Mouse (Mus musculus) layer of hippocampus, postnatal 10 days (tissue): ENCODE results near the gene Adgrg3. TPM values are rescaled to one million over a fixed set of nuclear protein-coding genes. Genes with fewer than 3 reads are reported as not detected.
A peak's percentile ranks its signal among the peaks of the same experiment; 100 is the strongest.

Experiments
- DNase-seq, 2 experiments: peaks; one replicate each; pipeline ENCODE4 v3.0.0; 2021; ENCODE audit warnings: low spot score in 2 of 2
- total RNA-seq, 2 experiments: library from RNA; stranded (reverse); gene quantifications; 2 replicates each; pipeline ENCODE4 v1.2.3; 2021

Gene Adgrg3
- total RNA-seq, 2 experiments from 2014 or later: 0.20 to 0.48 TPM

GRCm38 (mm10) chr8:95079305-95079704, 61.8 kb downstream of the Adgrg3 start:
- no peak for DNase-seq

DNA sequence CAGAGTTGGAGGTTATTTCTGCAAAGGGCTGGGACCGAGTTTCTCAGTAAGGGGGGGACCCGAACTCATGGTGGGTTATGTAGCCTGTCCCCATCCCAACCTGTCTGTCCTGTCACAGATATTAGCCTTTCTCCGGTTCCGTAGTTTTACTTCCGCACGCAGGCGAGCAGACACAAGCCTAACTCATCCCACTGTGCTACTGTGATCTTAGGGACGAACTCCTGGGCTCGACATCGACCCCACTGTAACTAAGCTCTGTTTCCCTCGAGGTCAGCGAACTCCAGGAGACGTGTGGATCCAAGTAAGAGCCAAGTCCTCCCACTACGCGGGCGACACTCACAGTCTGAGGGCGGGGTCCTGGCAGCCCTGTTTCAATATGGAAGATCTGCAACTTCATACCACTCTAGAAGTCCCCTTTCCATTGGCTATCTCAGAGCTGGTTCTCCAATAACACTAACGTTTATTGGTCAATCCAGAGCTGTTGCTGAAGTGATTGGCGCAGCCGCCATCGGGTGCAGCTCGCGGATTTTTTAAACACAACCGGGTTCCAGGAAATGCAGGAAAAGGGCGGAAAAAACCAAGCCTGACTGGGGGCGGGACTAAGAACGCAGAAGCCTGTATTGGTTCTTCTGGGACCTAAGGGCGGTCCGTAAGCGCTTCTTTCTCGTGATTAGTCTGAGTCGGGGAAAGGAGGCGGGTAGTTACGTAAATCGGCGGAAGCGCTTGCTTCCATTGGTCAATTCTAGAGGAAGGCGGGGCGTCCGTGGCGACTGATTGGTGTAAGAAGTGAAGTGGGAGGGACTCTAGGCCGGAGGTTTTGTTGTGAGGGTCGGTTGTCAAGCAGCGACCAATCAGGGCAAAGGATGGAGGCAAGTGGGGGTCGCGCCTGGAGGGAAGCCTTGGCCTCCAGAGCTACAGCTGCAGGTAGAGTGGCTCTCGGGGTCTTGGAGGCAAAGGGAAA, 63.2 kb downstream of the Adgrg3 start, which contains the start of gene Katnb1:
Gene Katnb1, plus strand, starts transcription at position 806 of the 961 bp plus-strand sequence.
- peak; percentile 97 to 98 for DNase-seq

- DNase-seq: no peak
These were observed 64.2 kb downstream of the Adgrg3 start for GRCm38 (mm10) chr8:95081650-95082049.

GRCm38 (mm10) chr8:95084261-95084660, 66.8 kb downstream of the Adgrg3 start:
- no peak for DNase-seq

GRCm38 (mm10) chr8:95084744-95085431, 67.4 kb downstream of the Adgrg3 start:
- DNase-seq: no peak

DNA sequence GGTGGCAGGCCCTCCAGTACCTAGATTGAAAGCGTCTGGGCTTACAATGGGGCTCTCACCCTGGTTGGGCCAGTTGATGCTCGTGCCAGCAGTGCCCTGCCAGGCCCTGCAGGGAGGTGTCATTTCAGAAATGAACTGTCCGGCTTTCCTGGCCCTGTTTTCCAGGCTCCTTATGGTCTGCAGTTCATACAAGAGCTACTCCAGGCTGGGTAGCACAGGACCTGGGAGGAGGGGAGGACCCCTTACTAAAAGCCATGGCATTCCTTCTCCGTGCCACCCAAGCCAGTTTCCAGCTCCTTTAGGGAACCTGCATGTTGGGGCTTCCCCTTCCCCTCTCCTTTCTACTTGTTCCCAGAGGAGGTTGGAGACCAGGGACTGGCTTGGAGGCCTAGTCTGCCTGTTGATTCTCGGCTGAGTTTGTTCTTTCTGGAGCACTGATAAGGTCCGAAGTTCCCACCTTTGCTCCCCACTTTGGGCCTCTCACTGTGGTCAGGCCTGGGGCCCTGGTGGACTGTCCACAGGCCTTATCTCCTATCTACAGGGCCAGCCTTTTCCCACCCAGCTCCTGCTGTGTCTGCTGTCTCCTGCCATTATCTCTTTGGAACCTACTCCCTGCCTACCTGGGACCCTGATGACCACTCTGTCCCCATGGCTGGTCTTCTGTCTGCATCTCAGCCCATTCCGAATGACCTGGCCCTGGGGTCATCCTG, 68.1 kb downstream of the Adgrg3 start:
- no peak for DNase-seq

GRCm38 (mm10) chr8:95093574-95093973, 76.1 kb downstream of the Adgrg3 start:
- DNase-seq: no peak

Other genes with a start within 250 kb of the Adgrg3 start
- gene Cx3cl1, start 245.7 kb upstream of the Adgrg3 start, total RNA-seq: 100 to 1,000 TPM; 348 to 361 TPM
- gene Ccl17, start 207.2 kb upstream of the Adgrg3 start, total RNA-seq: 1 to 10 TPM; 6.4 to 7.5 TPM
- 10 to 100 TPM; 66.3 to 76.9 TPM for gene Coq9, start 179.4 kb upstream of the Adgrg3 start, total RNA-seq
- 10 to 100 TPM; 73.4 to 95.8 TPM for gene Ciapin1, start 179.3 kb upstream of the Adgrg3 start, total RNA-seq
- 10 to 100 TPM; 52.8 to 58.3 TPM for gene Polr2c, start 160.2 kb upstream of the Adgrg3 start, total RNA-seq
- gene Dok4, start 141.4 kb upstream of the Adgrg3 start, total RNA-seq: 10 to 100 TPM; 75.5 to 81.2 TPM
- 1 to 10 TPM; 4.0 to 4.2 TPM for gene Ccdc102a, start 99.6 kb upstream of the Adgrg3 start, total RNA-seq
- under 1 TPM; 0.18 to 0.55 TPM for gene Adgrg5, start 94.0 kb upstream of the Adgrg3 start, total RNA-seq
- gene Adgrg1, start 42.9 kb upstream of the Adgrg3 start, total RNA-seq: 100 to 1,000 TPM; 160 to 164 TPM
- gene Drc7, start 37.4 kb downstream of the Adgrg3 start, total RNA-seq: 1 to 10 TPM; 1.9 to 3.2 TPM
- gene Katnb1, start 63.5 kb downstream of the Adgrg3 start, total RNA-seq: 10 to 100 TPM; 38.5 to 38.9 TPM
- 10 to 100 TPM; 72.4 to 90.2 TPM for gene Kifc3, start 185.1 kb downstream of the Adgrg3 start, total RNA-seq